Mouse (Mus musculus): ENCODE results near the gene Ap1s3.

GRCm38 (mm10) chr1:79589971-79590763 lies 81.6 kb downstream of the Ap1s3 start:
- TF ChIP-seq CTCF (IDR thresholded peaks at IDR 0.05; ENCODE audit: low read depth, low read length) (no peak), POLR2A (IDR thresholded peaks at IDR 0.05; ENCODE audit: extremely low read depth, insufficient read depth, low read length) (no peak)
